Mouse (Mus musculus): ENCODE measurements around the gene Plscr3. TPM values are rescaled to one million over a fixed set of nuclear protein-coding genes. Genes with fewer than 3 reads are reported as not detected.
A peak's percentile ranks its signal among the peaks of the same experiment; 100 is the strongest.

Plscr3 gene
- total and polyA plus RNA-seq, 3 experiments, result 4.6 to 26.0 TPM; not detected in 1

DNA sequence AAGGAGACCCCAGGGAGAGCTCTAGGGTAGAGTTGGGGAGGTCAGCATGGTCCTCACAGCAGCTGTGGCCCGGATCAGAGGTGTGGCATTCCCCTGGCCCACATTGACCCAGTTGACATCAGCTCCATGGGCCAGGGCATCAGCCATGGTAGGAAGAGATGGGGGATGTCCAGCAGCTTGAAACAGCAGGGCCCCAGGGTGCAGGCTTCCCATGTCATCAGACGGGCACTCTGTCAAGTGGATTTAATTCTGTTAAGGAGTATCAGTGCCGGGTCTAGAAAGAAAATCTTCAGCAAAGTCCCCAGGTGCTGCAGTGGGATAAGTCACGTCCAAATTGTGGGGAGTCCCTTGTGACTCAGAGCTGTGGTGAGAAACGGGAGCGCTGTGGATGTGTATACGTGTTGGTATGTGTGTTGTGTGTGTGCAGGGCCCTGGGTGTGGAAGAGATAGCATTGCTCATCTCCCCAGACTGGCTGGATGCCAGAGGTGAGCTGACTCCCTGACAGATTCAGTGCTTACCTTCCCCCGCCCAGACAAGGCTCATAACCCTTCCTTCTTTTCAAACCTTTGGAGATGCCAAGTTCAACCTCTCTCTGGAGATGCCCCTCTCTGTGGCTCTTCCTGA, 37.5 kb downstream of the Plscr3 start (continued):
- TF ChIP-seq RAD21 (IDR thresholded peaks at IDR 0.05; ENCODE audit: low read depth, low read length), result no peak; the same call in 1 of the 2 replicates
- no peak for TF ChIP-seq POLR2AphosphoS5 (IDR thresholded peaks at IDR 0.05; ENCODE audit: borderline replicate concordance, low read depth, low read length)
- no peak for TF ChIP-seq ELF1 (IDR thresholded peaks at IDR 0.05; ENCODE audit: low read depth, low read length)

DNA sequence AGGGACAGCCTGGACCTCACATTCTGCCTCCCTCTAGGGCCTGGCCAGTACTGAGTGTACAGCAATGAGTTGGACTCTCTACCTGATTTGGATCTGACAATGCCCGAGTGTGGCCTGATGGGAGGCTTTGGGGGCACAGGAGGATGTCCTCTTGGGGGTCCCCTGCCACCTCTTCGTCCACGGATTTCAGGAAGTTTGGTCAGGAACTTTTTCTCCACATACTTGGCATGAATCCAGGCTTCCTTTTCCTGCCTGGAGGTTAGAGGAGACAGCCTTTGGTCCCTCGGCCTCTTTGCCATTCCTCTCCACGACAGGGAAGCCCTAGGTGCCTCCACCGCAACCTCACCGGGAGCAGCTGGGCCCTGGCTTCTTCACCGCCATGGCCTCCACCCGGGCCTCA, 38.1 kb downstream of the Plscr3 start:
- no peaks in the 10 kb centered on the region for H3K27me3 ChIP-seq (ENCODE audit: control insufficient read depth in 1 of 2, insufficient read depth in 2 of 2, low read length in 2 of 2)
- no peak for DNase-seq (ENCODE audit: low read depth, low spot score)
- H3K4me1 ChIP-seq (ENCODE audit: control insufficient read depth in 1 of 2, insufficient read depth in 2 of 2, low read length in 2 of 2), result peaks cover 8 to 35% of the 10 kb centered on the region in 2 experiments
- no peak overlapping the region for H3K4me3 ChIP-seq (ENCODE audit: control insufficient read depth in 1 of 2, insufficient read depth in 1 of 2, low read depth in 2 of 2, low read length in 2 of 2)
- no peak overlapping the region for H3K9ac ChIP-seq (ENCODE audit: control insufficient read depth, low read depth, low read length, poor library complexity, severe bottlenecking)
- no peaks in the 10 kb centered on the region for H3K9me3 ChIP-seq (replicated peaks; ENCODE audit: insufficient read depth, low read length)
- H3K79me2 ChIP-seq (ENCODE audit: control insufficient read depth, insufficient read depth, low read length, poor library complexity), result no peaks in the 10 kb centered on the region
- H3K27ac ChIP-seq (ENCODE audit: control insufficient read depth, low read depth, low read length), result 0 out of 2 replicates have a peak overlapping the region, but pooled peaks have one; percentile 13
- H3K36me3 ChIP-seq (ENCODE audit: control insufficient read depth in 1 of 2, insufficient read depth in 2 of 2, low read length in 2 of 2), result peaks cover 0 to 16% of the 10 kb centered on the region in 2 experiments; a peak in 2 of 4 replicates
- TF ChIP-seq KAT2A (conservative IDR thresholded peaks at IDR 0.05; ENCODE audit: low read depth, low read length), result no peak
- no peak for TF ChIP-seq MEF2A (IDR thresholded peaks at IDR 0.05; ENCODE audit: extremely low read depth, insufficient replicate concordance, low read depth, low read length, poor library complexity, severe bottlenecking)
- TF ChIP-seq POLR2A (IDR thresholded peaks at IDR 0.05; ENCODE audit: control insufficient read depth in 1 of 2, insufficient read depth in 1 of 2, low read depth in 1 of 2, low read length in 2 of 2, poor library complexity in 1 of 2), result no peak
- TF ChIP-seq TBP (IDR thresholded peaks at IDR 0.05; ENCODE audit: low read depth, low read length), result no peak
- TF ChIP-seq MAFK (IDR thresholded peaks at IDR 0.05; ENCODE audit: borderline replicate concordance, low read depth, low read length), result no peak

DNA sequence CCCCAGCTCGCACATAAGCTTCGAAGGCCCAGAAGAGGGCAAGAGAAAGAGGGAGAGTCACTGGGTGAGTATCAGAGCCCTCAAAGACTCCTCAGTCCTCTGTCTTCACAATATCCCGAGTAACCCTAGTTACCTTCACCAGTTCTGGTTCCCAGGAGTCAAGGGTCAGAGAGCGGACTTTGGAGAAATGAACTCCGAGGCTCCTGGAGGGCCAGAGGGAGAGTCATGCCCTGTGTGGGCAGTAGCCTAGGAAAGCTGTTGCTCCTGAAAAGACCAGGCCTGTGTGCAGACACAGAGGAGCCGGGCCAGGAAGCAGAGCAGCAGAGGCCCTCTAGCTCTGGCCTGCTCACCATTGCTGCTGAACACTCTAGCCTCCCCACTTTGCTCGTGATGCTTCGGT, 38.5 kb downstream of the Plscr3 start:
- DNase-seq (ENCODE audit: low read depth, low spot score), result no peak
- H3K9ac ChIP-seq (ENCODE audit: control insufficient read depth, low read depth, low read length, poor library complexity, severe bottlenecking), result no peak overlapping the region
- peaks cover 3 to 30% of the 10 kb centered on the region in 2 experiments for H3K4me1 ChIP-seq (ENCODE audit: control insufficient read depth in 1 of 2, insufficient read depth in 2 of 2, low read length in 2 of 2)
- TF ChIP-seq USF2 (IDR thresholded peaks at IDR 0.05; ENCODE audit: borderline replicate concordance in 1 of 2, insufficient read depth in 1 of 2, low read depth in 1 of 2, low read length in 2 of 2), result no peak
- no peak for TF ChIP-seq ZKSCAN1 (IDR thresholded peaks at IDR 0.05; ENCODE audit: low read depth, low read length)
- no peak for TF ChIP-seq MYC (IDR thresholded peaks at IDR 0.05; ENCODE audit: low read depth, low read length)
- no peak for TF ChIP-seq MAZ (IDR thresholded peaks at IDR 0.05; ENCODE audit: low read depth, low read length)
- no peak for TF ChIP-seq TAL1 (IDR thresholded peaks at IDR 0.05; ENCODE audit: low read length)
- TF ChIP-seq ZMIZ1 (IDR thresholded peaks at IDR 0.05; ENCODE audit: low read depth, low read length), result no peak
- TF ChIP-seq SIN3A (IDR thresholded peaks at IDR 0.05; ENCODE audit: low read length), result no peak
- TF ChIP-seq USF1 (IDR thresholded peaks at IDR 0.05; ENCODE audit: low read depth, low read length), result no peak
- TF ChIP-seq MAX (IDR thresholded peaks at IDR 0.05; ENCODE audit: low read length), result no peak
- no peak for TF ChIP-seq BHLHE40 (IDR thresholded peaks at IDR 0.05; ENCODE audit: borderline replicate concordance, low read depth, low read length)
- no peak for TF ChIP-seq HCFC1 (IDR thresholded peaks at IDR 0.05; ENCODE audit: low read depth, low read length)
- TF ChIP-seq RCOR1 (IDR thresholded peaks at IDR 0.05; ENCODE audit: low read depth, low read length), result no peak
- TF ChIP-seq ELF1 (IDR thresholded peaks at IDR 0.05; ENCODE audit: low read depth, low read length), result no peak
- TF ChIP-seq SMC3 (IDR thresholded peaks at IDR 0.05; ENCODE audit: low read depth, low read length), result no peak
- TF ChIP-seq MYB (IDR thresholded peaks at IDR 0.05; ENCODE audit: low read depth, low read length), result no peak
- TF ChIP-seq TCF12 (IDR thresholded peaks at IDR 0.05; ENCODE audit: low read depth, low read length), result no peak
- H3K9me3 ChIP-seq (replicated peaks; ENCODE audit: insufficient read depth, low read length), result no peaks in the 10 kb centered on the region
- H3K4me3 ChIP-seq (ENCODE audit: control insufficient read depth in 1 of 2, insufficient read depth in 1 of 2, low read depth in 2 of 2, low read length in 2 of 2), result no peak overlapping the region
- H3K36me3 ChIP-seq (ENCODE audit: control insufficient read depth in 1 of 2, insufficient read depth in 2 of 2, low read length in 2 of 2), result peaks cover 0 to 12% of the 10 kb centered on the region in 2 experiments; a peak in 2 of 4 replicates
- no peak overlapping the region for H3K27ac ChIP-seq (ENCODE audit: control insufficient read depth, low read depth, low read length)
- H3K27me3 ChIP-seq (ENCODE audit: control insufficient read depth in 1 of 2, insufficient read depth in 2 of 2, low read length in 2 of 2), result no peaks in the 10 kb centered on the region
- H3K79me2 ChIP-seq (ENCODE audit: control insufficient read depth, insufficient read depth, low read length, poor library complexity), result no peaks in the 10 kb centered on the region

All from MEL (cell line).